Mouse (Mus musculus) thymus, adult 2 months (tissue): ENCODE data around the gene Zyg11b. TPM values are rescaled to one million over a fixed set of nuclear protein-coding genes. Genes with fewer than 3 reads are reported as not detected.
A peak's percentile ranks its signal among the peaks of the same experiment; 100 is the strongest.

Experiments
- DNase-seq: peaks from one replicate; pipeline ENCODE4 v3.0.0; 2021
- H3K27ac ChIP-seq: fragments of 200-500 bp; 2 replicates; pipeline ENCODE4 v1.5.1; 2012; ENCODE audit warnings: low read length, control low read depth; ENCODE audit not compliant: control insufficient read depth, insufficient read depth
- H3K27me3 ChIP-seq: fragments of 200-500 bp; 2 replicates; pipeline ENCODE4 v1.6.1; 2012; ENCODE audit warnings: mild to moderate bottlenecking, low read length, moderate library complexity, mixed read lengths; ENCODE audit not compliant: control insufficient read depth, insufficient read depth
- H3K36me3 ChIP-seq: fragments of 200-500 bp; 2 replicates; pipeline ENCODE4 v1.6.1; 2012; ENCODE audit warnings: mild to moderate bottlenecking, low read length, moderate library complexity; ENCODE audit not compliant: control insufficient read depth, insufficient read depth
- H3K4me1 ChIP-seq: fragments of 200-500 bp; replicated peaks from 2 replicates; pipeline ENCODE4 v1.6.1; 2012; ENCODE audit warnings: low read length; ENCODE audit not compliant: control insufficient read depth, insufficient read depth
- H3K4me3 ChIP-seq: fragments of 200-500 bp; 2 replicates; pipeline ENCODE4 v1.5.1; 2012; ENCODE audit warnings: mild to moderate bottlenecking, low read length, control low read depth, moderate library complexity; ENCODE audit not compliant: control insufficient read depth, insufficient read depth
- CTCF ChIP-seq: fragments of 200-500 bp; IDR thresholded peaks from 2 replicates; pipeline ENCODE4 v1.5.1; 2012; ENCODE audit warnings: mild to moderate bottlenecking, control low read depth, low read length, moderate library complexity, borderline replicate concordance; ENCODE audit not compliant: control insufficient read depth, poor library complexity, insufficient read depth; ENCODE audit errors: extremely low read depth
- POLR2A ChIP-seq: fragments of 200-500 bp; IDR thresholded peaks from 2 replicates; pipeline ENCODE4 v1.6.1; 2012; ENCODE audit warnings: mild to moderate bottlenecking, low read length, control low read depth, moderate library complexity; ENCODE audit not compliant: control insufficient read depth, poor library complexity, insufficient read depth; ENCODE audit errors: extremely low read depth
- WGBS: fragments of 180-500 bp; shearing (Covaris S2); methylation state at CpG from one replicate; pipeline ENCODE4 v1.1.7; 2018; 5-methylcytosine and 5-hydroxymethylcytosine counted together
- polyA plus RNA-seq: library from polyadenylated mRNA; depleted of rRNA; stranded (reverse); fragments of >200 nt; gene quantifications from 2 replicates; pipeline ENCODE4 v1.2.3, GENCODE M21; 2012

The Zyg11b gene
- polyA plus RNA-seq, 1 experiment: 18.7 TPM

GRCm38 (mm10) chr4:108332041-108332440 is 31.1 kb upstream of the Zyg11b start:
- WGBS: 97% methylated on average over 9 of the region's 9 CpGs
- no peaks in the 10 kb centered on the region for H3K27me3 ChIP-seq
- TF ChIP-seq POLR2A: no peak
- no peak for TF ChIP-seq CTCF
- no peak overlapping the region for H3K4me3 ChIP-seq
- DNase-seq: no peak
- no peaks in the 10 kb centered on the region for H3K4me1 ChIP-seq
- H3K27ac ChIP-seq: no peak overlapping the region
- peaks cover 4% of the 10 kb centered on the region for H3K36me3 ChIP-seq

GRCm38 (mm10) chr4:108329840-108330239 is 28.9 kb upstream of the Zyg11b start:
- Histone ChIP-seq H3K36me3 (no peaks in the 10 kb centered on the region; the same call in none of the 2 replicates), H3K4me1 (no peaks in the 10 kb centered on the region), H3K4me3 (no peak overlapping the region), H3K27me3 (no peaks in the 10 kb centered on the region), H3K27ac (no peak overlapping the region)
- no peak for TF ChIP-seq POLR2A
- no peak for TF ChIP-seq CTCF
- no peak for DNase-seq
- 98% methylated on average over 6 of the region's 6 CpGs for WGBS

- Histone ChIP-seq H3K4me1 (peaks cover 5% of the 10 kb centered on the region), H3K27me3 (no peaks in the 10 kb centered on the region), H3K36me3 (no peaks in the 10 kb centered on the region), H3K4me3 (peak within 1 kb of the TSS; percentile 55), H3K27ac (peak within 1 kb of the TSS; percentile 64)
- TF ChIP-seq CTCF (0 out of 2 replicates have a peak, but pooled peaks have one; percentile 45), POLR2A (peak; percentile 65)
- WGBS: under 1% methylated on average over 45 of the region's 45 CpGs
- peak; percentile 97 for DNase-seq
Measured at GRCm38 (mm10) chr4:108327730-108328484, 27.0 kb upstream of the Zyg11b start, which contains the start of gene Coa7. Gene Coa7, plus strand, starts transcription at chr4:108328140.

GRCm38 (mm10) chr4:108327071-108327579 is 26.2 kb upstream of the Zyg11b start:
- Histone ChIP-seq H3K36me3 (no peaks in the 10 kb centered on the region), H3K4me3 (no peak overlapping the region), H3K4me1 (peaks cover 5% of the 10 kb centered on the region), H3K27me3 (no peaks in the 10 kb centered on the region), H3K27ac (no peak overlapping the region)
- WGBS: 34% methylated on average over 6 of the region's 6 CpGs
- no peak for DNase-seq
- TF ChIP-seq POLR2A (no peak), CTCF (no peak)

- no peak for TF ChIP-seq POLR2A
- no peak for TF ChIP-seq CTCF
- no peak for DNase-seq
- Histone ChIP-seq H3K4me1 (peaks cover 12% of the 10 kb centered on the region), H3K27ac (no peak overlapping the region), H3K36me3 (no peaks in the 10 kb centered on the region), H3K4me3 (no peak overlapping the region), H3K27me3 (no peaks in the 10 kb centered on the region)
- 32% methylated on average over 5 of the region's 5 CpGs for WGBS
Measured at GRCm38 (mm10) chr4:108323588-108323987, 22.7 kb upstream of the Zyg11b start.

- WGBS: 92% methylated on average over 7 of the region's 7 CpGs
- TF ChIP-seq CTCF (no peak), POLR2A (no peak)
- Histone ChIP-seq H3K36me3 (no peaks in the 10 kb centered on the region), H3K27me3 (no peaks in the 10 kb centered on the region), H3K4me1 (peaks cover 25% of the 10 kb centered on the region), H3K27ac (no peak overlapping the region), H3K4me3 (no peak overlapping the region)
- DNase-seq: no peak
Measured at GRCm38 (mm10) chr4:108320627-108321380, 19.9 kb upstream of the Zyg11b start.
